Mouse (Mus musculus) ES-Bruce4 (cell line): Measurements from ENCODE around the gene Txlna.

Experiments
- CTCF ChIP-seq: IDR thresholded peaks from one replicate; pipeline ENCODE4 v1.8.1; 2011; ENCODE audit warnings: low read depth, low read length
- EP300 ChIP-seq: IDR thresholded peaks from 2 replicates; pipeline ENCODE4 v1.6.1; 2011; ENCODE audit warnings: low read depth, low read length; ENCODE audit not compliant: insufficient read depth
- POLR2A ChIP-seq: IDR thresholded peaks from one replicate; pipeline ENCODE4 v1.8.1; 2011; ENCODE audit warnings: low read length; ENCODE audit not compliant: insufficient read depth

DNA sequence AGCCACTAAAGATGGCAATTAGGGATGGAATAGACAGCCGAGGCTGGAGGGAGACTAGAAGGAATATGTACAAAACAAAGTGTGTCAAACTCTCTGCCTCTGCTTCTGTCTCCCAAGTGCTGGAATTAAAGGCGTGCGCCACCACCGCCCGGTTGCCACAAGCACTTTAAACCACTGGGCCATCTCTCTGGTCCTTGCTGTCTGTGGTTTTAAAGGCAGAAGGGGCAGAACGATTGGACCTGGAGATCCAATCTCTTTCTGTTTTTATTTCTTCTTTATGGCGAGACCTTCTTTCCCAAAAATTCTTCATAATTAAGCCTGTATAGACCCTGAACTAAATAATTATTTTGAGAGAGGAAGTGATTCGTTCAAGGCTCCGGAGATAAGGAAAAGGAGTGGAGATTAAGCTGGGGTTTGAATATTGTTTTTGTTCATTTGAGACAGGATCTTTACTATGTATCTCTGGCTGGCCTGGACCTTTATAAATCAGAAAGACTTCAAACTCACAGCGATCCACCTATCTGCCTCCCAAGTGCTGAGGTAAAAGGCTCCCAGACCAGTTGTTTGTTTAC lies 32.1 kb upstream of the Txlna start:
- TF ChIP-seq CTCF, result no peak
- TF ChIP-seq POLR2A, result no peak
- TF ChIP-seq EP300, result no peak
